Mouse (Mus musculus) forebrain, embryonic 12.5 days (tissue): Measurements from ENCODE around the gene Cct6b. TPM values are rescaled to one million over a fixed set of nuclear protein-coding genes. Genes with fewer than 3 reads are reported as not detected.
A peak's percentile ranks its signal among the peaks of the same experiment; 100 is the strongest.

Experiments used
- ATAC-seq: fragments of 200-750 bp; cut with Nextera tagmentation; 2 replicates; pipeline ENCODE4 v1.8.0; 2017; ENCODE audit warnings: moderate TSS enrichment; ENCODE audit not compliant: low FRiP score
- H3K27ac ChIP-seq: fragments of 300-500 bp; sonication (generic); 2 replicates; pipeline ENCODE4 v1.5.1; 2016; ENCODE audit warnings: mild to moderate bottlenecking
- H3K27me3 ChIP-seq: fragments of 300-500 bp; sonication (generic); 2 replicates; pipeline ENCODE4 v1.6.1; 2016; ENCODE audit warnings: mild to moderate bottlenecking
- H3K36me3 ChIP-seq: fragments of 300-500 bp; sonication (generic); replicated peaks from 2 replicates; pipeline ENCODE4 v1.6.1; 2016; ENCODE audit warnings: mild to moderate bottlenecking
- H3K4me1 ChIP-seq: fragments of 300-500 bp; sonication (generic); 2 replicates; pipeline ENCODE4 v1.6.1; 2016
- H3K4me2 ChIP-seq: fragments of 300-500 bp; sonication (generic); 2 replicates; pipeline ENCODE4 v1.6.1; 2016; ENCODE audit warnings: mild to moderate bottlenecking, moderate library complexity
- H3K4me3 ChIP-seq: fragments of 300-500 bp; sonication (generic); replicated peaks from 2 replicates; pipeline ENCODE4 v1.5.1; 2016; ENCODE audit warnings: mild to moderate bottlenecking
- H3K9ac ChIP-seq: fragments of 300-500 bp; sonication (generic); 2 replicates; pipeline ENCODE4 v1.6.1; 2016; ENCODE audit warnings: mild to moderate bottlenecking
- H3K9me3 ChIP-seq: fragments of 300-500 bp; sonication (generic); 2 replicates; pipeline ENCODE4 v1.6.1; 2016
- WGBS: fragments of 180-500 bp; shearing (Covaris S2); methylation state at CpG from one replicate; pipeline ENCODE4 v1.1.7; 2016; 5-methylcytosine and 5-hydroxymethylcytosine counted together
- polyA plus RNA-seq: library from polyadenylated mRNA; unstranded; fragments of >200 nt; fragmentation: Nextera tagmentation; extraction: Ambion mirVana; gene quantifications from 2 replicates; pipeline ENCODE4 v1.2.1, GENCODE M21; 2016

Cct6b gene
- polyA plus RNA-seq, result 0.38 and 0.42 TPM in 2 replicates

DNA sequence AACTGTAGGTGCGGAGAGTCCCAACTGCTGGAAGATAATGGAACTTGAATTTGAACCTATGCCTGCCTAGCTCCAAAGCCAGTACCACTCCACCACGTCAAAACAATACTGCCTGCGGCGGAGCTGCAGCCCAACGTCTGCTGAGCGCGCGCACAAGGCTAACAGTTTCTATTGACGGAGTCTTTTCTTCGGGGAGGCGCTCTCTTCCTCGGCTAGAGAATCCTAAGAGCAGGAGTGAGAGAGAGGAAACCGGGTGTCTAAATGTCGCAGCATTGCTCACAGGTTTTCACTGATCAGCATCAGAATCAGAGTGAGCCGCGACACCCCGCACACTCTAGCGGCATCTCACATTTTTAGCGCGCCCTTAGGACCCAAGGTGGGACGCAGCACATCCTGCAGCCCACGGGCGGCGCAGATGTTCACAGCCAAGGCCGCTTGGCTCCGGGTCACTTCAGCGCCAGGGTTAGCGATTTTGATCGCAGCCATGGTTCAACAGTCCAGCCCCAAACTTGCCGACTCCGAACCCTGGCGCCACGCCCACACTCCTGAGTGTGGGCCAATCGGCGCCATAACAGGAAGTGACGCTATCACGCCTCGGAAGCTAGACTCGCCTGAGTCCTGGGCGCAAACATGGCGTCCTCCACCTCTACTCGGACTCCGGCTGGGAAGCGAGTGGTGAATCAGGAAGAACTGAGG lies at the start of gene Cct6b, which contains the start of gene Zfp830:
Cct6b (minus strand) TSS at position 580 of the 696 bp plus-strand sequence.
Zfp830 (plus strand) TSS at position 604 of the 696 bp plus-strand sequence.
- under 1% methylated on average over 44 of the region's 44 CpGs for WGBS
- no peaks in the 10 kb centered on the region for H3K27me3 ChIP-seq
- peak within 1 kb of the TSS; percentile 89 for H3K27ac ChIP-seq

DNA sequence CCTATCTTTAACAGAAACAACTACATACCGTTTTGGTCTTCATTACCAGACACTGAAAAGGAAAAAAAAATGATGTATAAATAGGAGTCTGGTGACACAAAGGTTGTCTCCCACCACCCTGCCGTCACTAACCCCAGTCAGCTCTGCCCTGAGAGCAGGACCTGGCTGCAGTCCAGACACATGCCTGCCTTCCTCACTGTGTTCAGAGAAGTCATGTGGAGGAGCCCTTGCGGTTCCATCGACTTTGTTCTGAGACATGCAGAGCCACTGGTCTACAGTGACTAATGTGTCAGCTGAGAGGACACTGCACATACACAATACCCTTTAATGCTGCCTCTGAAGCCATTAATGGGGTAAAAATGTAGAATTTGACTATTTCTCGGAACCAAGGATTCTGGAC lies 44.4 kb upstream of the Cct6b start:
- no peak overlapping the region for H3K4me3 ChIP-seq
- H3K36me3 ChIP-seq, result peaks cover 28% of the 10 kb centered on the region
- 87% methylated on average over 5 of the region's 5 CpGs for WGBS
- ATAC-seq, result no peak
- H3K9ac ChIP-seq, result no peak overlapping the region
- no peaks in the 10 kb centered on the region for H3K9me3 ChIP-seq
- H3K4me2 ChIP-seq, result no peak overlapping the region
- no peaks in the 10 kb centered on the region for H3K27me3 ChIP-seq
- H3K4me1 ChIP-seq, result no peaks in the 10 kb centered on the region
- H3K27ac ChIP-seq, result no peak overlapping the region

More for the DNA sequence above, at the start of gene Cct6b, which contains the start of gene Zfp830:
- H3K4me1 ChIP-seq, result peaks cover 24% of the 10 kb centered on the region
- H3K9ac ChIP-seq, result peak within 1 kb of the TSS; percentile 88
- peaks cover 6% of the 10 kb centered on the region; the same call in 1 of the 2 replicates for H3K36me3 ChIP-seq
- peak within 1 kb of the TSS; percentile 96 for H3K4me2 ChIP-seq
- peak within 1 kb of the TSS; percentile 96 for H3K4me3 ChIP-seq
- ATAC-seq, result peak; percentile 100
- peaks cover 3% of the 10 kb centered on the region; the same call in 1 of the 2 replicates for H3K9me3 ChIP-seq

DNA sequence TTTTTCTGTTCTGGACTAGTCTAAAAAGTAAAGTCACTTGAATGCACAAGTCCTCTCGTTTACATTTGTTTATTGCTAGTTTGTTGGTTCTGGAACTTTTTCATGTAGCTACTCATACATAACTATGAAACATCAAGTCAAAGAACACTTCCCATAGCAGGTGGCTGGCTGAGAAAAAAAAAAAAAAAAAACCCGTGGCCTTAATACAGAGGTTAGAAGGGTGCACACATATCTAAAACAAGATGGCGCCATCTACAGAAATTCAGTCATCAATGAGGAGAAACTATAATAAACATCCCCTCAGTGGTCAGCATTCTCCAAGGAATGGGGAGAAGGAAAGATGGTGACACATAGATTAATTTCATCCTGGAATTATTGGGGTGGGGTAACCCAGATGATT lies 43.2 kb upstream of the Cct6b start:
- Histone ChIP-seq H3K9me3 (no peaks in the 10 kb centered on the region), H3K4me2 (no peak overlapping the region), H3K36me3 (peaks cover 39% of the 10 kb centered on the region), H3K9ac (no peak overlapping the region), H3K27me3 (no peaks in the 10 kb centered on the region), H3K4me3 (no peak overlapping the region), H3K27ac (no peak overlapping the region), H3K4me1 (no peaks in the 10 kb centered on the region)
- ATAC-seq, result no peak
- WGBS, result 86% methylated on average over 3 of the region's 3 CpGs

DNA sequence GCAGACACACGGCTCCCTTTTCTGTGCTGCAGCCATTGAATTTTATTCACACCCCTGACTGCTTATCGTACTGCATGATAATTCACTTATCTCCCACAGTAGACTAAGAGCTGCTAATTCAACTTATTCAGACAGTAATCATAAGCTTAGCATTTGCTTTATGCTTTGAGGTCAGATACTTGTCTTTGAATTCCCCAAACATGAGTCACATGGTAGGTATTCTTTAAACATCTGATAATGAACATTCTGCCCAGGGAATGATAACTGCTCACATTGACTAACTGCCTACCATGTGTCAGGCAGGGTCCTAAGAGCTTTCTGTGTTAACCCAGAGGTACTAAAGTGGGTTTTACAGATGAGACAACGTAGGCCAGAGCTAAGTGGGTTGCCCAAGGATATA lies 42.5 kb upstream of the Cct6b start:
- Histone ChIP-seq H3K9ac (no peak overlapping the region), H3K4me1 (no peaks in the 10 kb centered on the region), H3K9me3 (no peaks in the 10 kb centered on the region), H3K27me3 (no peaks in the 10 kb centered on the region), H3K4me2 (no peak overlapping the region), H3K4me3 (no peak overlapping the region), H3K36me3 (peaks cover 44% of the 10 kb centered on the region), H3K27ac (no peak overlapping the region)
- no peak for ATAC-seq
- WGBS, result 83% methylated on average over 3 of the region's 3 CpGs

DNA sequence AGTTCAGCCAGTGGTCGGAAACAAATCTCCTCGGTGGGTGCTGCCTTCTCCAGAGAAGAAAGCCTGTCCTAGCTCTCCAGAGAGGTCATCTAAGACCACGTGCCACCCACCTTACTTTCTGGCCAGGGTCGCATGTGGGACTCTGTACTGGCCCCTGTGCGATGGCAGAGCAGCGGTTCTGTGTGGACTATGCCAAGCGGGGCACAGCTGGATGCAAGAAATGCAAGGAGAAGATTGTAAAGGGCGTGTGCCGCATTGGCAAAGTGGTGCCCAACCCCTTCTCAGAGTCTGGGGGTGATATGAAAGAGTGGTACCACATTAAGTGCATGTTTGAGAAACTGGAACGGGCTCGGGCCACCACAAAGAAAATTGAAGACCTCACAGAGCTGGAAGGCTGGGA lies 19.3 kb upstream of the Cct6b start:
- H3K4me1 ChIP-seq, result peaks cover 21% of the 10 kb centered on the region
- H3K27me3 ChIP-seq, result no peaks in the 10 kb centered on the region
- H3K9ac ChIP-seq, result no peak overlapping the region
- H3K9me3 ChIP-seq, result no peaks in the 10 kb centered on the region
- WGBS, result 93% methylated on average over 11 of the region's 11 CpGs
- no peak overlapping the region for H3K4me2 ChIP-seq
- H3K4me3 ChIP-seq, result no peak overlapping the region
- ATAC-seq, result no peak
- no peak overlapping the region for H3K27ac ChIP-seq
- peaks cover 53% of the 10 kb centered on the region for H3K36me3 ChIP-seq

DNA sequence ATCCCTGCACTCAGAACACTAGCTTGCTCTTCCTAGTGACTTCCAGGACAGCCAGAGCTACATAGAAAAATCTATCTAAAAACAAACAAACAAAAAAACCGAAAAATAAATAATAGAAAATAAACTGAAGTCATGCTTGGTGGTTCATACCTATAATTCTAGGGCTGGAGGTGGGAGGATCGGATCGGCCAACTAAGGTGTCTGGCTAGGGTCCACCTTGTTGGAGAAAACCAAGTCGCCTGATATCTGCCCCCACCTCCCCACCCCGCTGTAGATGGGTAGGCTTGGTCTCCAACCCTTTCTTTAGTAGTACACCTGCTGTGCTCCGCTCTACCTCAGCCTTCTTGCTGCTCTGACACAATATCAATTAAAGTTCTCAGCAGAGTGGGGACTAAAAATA lies 18.1 kb upstream of the Cct6b start:
- H3K36me3 ChIP-seq, result peaks cover 41% of the 10 kb centered on the region
- no peak overlapping the region for H3K27ac ChIP-seq
- H3K4me1 ChIP-seq, result peaks cover 21% of the 10 kb centered on the region
- peak overlapping the region; percentile 71 for H3K4me2 ChIP-seq
- H3K9me3 ChIP-seq, result no peaks in the 10 kb centered on the region
- ATAC-seq, result no peak
- H3K4me3 ChIP-seq, result peak overlapping the region; percentile 97
- peak overlapping the region; percentile 97 for H3K9ac ChIP-seq
- no peaks in the 10 kb centered on the region for H3K27me3 ChIP-seq
- 47% methylated on average over 6 of the region's 6 CpGs for WGBS

DNA sequence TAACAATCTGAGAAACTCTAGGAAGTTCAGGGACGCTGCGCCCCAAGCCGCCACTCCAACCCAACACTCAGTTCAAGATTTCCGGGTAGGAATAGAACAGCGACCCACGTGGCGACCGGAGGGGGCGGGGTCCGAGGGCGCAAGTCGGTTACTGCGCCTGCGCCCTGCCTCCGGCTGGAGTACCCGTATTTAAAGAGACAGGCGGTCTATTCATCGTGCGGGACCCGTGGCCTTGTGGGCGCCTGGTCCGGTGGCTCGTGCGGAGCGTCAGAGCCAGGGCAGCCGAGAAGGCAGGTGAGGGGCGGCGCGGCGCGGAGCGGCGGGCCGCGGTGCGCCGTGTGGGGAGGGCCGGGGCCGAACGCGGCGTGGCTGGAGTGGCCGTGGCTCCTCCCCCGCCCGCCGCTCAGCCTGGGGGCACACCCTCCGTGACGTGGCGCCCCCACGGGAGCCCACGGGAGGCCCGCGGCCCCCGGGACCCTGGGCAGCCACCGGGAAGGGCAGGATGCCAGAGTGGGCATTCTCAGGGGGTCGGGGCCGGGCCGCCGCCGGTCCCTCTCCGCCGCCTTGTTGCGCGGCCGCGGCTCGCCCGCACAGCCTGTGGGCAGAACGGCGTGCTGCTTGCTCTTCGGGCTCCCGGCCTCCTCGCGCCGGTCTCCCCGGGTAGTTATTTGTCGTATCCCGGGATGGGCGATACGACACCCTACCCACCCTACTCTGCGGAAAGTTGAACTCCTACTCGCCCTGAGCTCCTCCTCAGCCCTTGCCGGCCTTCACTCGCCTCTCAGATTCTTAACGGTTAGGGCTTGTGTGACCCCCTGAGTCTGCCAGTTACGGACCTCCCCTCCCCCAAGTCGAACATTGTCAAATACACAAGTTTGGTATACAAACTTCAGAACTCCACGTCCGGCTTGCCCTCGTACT lies 17.1 kb upstream of the Cct6b start, which contains the start of gene Lig3:
Lig3 (plus strand) TSS at position 126 of the 921 bp plus-strand sequence.
- Histone ChIP-seq H3K4me1 (peaks cover 21% of the 10 kb centered on the region), H3K27ac (peak within 1 kb of the TSS; percentile 96), H3K9ac (peak within 1 kb of the TSS; percentile 97), H3K36me3 (peaks cover 31% of the 10 kb centered on the region), H3K27me3 (no peaks in the 10 kb centered on the region), H3K4me3 (peak within 1 kb of the TSS; percentile 97), H3K9me3 (no peaks in the 10 kb centered on the region), H3K4me2 (peak within 1 kb of the TSS; percentile 71)
- ATAC-seq, result peak; percentile 97
- under 1% methylated on average over 82 of the region's 90 CpGs for WGBS

DNA sequence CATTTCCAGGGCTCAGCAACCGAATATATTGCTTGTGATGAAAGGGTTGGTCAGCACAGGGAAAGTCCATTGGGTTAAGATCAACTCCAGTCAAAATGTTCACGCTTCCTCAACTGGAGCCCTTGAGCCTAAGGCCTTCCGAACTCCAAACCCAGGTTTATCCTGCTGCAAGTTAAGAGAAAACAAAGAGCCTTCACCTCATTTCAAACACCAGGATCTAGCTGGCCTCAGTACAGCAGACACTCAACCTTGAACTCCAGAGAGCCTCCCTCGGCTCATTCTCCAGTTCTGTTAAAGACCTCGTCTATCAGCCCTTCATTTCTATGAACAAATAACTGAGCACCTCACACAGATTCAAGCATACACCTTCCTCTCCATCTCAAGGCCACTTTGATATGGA lies 16.0 kb upstream of the Cct6b start:
- ATAC-seq, result no peak
- 62% methylated on average over 5 of the region's 5 CpGs for WGBS
- H3K4me2 ChIP-seq, result peak overlapping the region; percentile 71
- H3K9me3 ChIP-seq, result no peaks in the 10 kb centered on the region
- H3K4me1 ChIP-seq, result peaks cover 21% of the 10 kb centered on the region
- H3K9ac ChIP-seq, result peak overlapping the region; percentile 97
- H3K4me3 ChIP-seq, result peak overlapping the region; percentile 97
- H3K27me3 ChIP-seq, result no peaks in the 10 kb centered on the region
- H3K36me3 ChIP-seq, result peaks cover 20% of the 10 kb centered on the region
- H3K27ac ChIP-seq, result no peak overlapping the region

DNA sequence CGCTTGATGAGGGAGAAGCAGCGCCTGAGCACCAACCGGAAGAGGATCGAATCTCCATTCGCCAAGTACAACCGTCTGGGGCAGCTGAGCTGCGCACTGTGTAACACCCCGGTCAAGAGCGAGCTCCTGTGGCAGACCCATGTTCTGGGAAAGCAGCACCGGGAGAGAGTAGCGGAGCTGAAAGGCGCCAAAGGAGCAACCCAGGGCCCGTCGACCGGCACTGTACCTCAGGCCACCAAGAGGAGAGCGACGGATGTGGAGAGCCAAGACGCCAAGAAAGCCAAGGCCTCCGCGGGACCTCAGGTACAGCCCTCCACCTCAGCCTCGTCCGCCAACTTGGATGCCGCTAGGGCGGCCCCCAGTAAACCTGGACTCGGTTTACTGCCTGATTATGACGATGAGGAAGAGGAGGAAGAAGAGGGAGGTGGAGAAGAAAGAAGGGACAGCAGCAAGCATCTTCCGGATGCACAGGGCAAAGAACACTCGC lies 360 bp upstream of the Cct6b start:
- peak overlapping the region; percentile 89 for H3K27ac ChIP-seq
- H3K27me3 ChIP-seq, result no peaks in the 10 kb centered on the region
- WGBS, result 1% methylated on average over 28 of the region's 28 CpGs
- peaks cover 10% of the 10 kb centered on the region for H3K36me3 ChIP-seq
- peak overlapping the region; percentile 96 for H3K4me3 ChIP-seq
- peaks cover 3% of the 10 kb centered on the region; the same call in 1 of the 2 replicates for H3K9me3 ChIP-seq
- peaks cover 24% of the 10 kb centered on the region for H3K4me1 ChIP-seq
- peak overlapping the region; percentile 88 for H3K9ac ChIP-seq
- peak overlapping the region; percentile 96 for H3K4me2 ChIP-seq
- ATAC-seq, result peak; percentile 69

DNA sequence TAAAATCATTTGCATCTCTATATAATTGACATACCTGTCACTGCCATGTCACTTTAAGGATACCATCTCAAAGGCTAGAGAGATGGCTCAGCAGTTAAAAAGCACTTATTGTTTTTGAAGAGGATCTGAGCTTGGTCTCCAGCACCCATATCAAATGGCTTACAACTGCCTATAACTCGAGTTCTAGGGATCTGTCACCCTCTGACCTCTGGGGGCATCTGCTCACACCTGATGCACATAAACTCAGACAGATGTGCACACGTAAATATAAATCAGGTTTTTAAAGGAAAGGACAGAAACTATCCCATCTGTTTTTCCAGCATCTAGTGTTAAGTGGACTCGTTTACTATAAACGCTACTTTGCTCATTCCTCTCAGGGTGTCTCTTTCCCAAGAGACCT lies 860 bp downstream of the Cct6b start:
- peak overlapping the region; percentile 96 for H3K4me2 ChIP-seq
- H3K9me3 ChIP-seq, result peaks cover 3% of the 10 kb centered on the region; the same call in 1 of the 2 replicates
- 12% methylated on average over 4 of the region's 4 CpGs for WGBS
- peak overlapping the region; percentile 89 for H3K27ac ChIP-seq
- H3K27me3 ChIP-seq, result 0 out of 2 replicates have a peak, but pooled peaks cover 4% of the 10 kb centered on the region
- H3K4me1 ChIP-seq, result peaks cover 24% of the 10 kb centered on the region
- peak overlapping the region; percentile 96 for H3K4me3 ChIP-seq
- peak overlapping the region; percentile 88; the same call in 1 of the 2 replicates for H3K9ac ChIP-seq
- ATAC-seq, result no peak
- peaks cover under 1% of the 10 kb centered on the region; the same call in 1 of the 2 replicates for H3K36me3 ChIP-seq

DNA sequence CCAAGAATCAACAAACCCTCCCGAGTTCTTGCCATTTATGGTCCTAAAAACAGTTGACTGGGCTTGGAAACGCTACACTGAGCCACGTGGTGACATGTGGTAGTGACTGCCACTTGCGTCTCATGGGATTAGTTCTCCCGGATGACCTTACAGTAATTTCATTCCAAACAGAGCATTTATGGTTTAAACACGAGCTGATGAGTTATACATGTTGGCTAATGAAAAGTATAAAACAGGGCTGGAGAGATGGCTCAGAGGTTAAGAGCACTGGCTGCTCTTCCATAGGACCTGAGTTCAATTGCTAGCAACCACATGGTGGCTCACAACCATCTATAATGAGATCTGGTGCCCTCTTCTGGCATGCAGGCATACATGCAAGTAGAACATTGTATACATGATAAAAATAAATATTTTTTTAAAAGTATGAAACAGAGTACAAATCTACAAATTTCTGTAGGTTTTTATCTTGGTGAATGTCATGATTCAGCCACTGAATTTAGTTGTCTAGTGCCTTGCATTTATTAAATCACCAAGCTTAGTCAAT lies 1.8 kb downstream of the Cct6b start:
- H3K4me3 ChIP-seq, result no peak overlapping the region
- peaks cover 3% of the 10 kb centered on the region; the same call in 1 of the 2 replicates for H3K9me3 ChIP-seq
- H3K4me1 ChIP-seq, result peaks cover 24% of the 10 kb centered on the region
- no peak for ATAC-seq
- WGBS, result 91% methylated on average over 6 of the region's 6 CpGs
- H3K36me3 ChIP-seq, result no peaks in the 10 kb centered on the region
- 0 out of 2 replicates have a peak, but pooled peaks cover 10% of the 10 kb centered on the region for H3K27me3 ChIP-seq
- H3K4me2 ChIP-seq, result no peak overlapping the region
- H3K27ac ChIP-seq, result no peak overlapping the region
- no peak overlapping the region for H3K9ac ChIP-seq
